Mouse (Mus musculus) neural tube, embryonic 14.5 days (tissue): ENCODE measurements at regions not wholly inside any gene's neighbourhood (a gene's known extent, or its start where the extent isn't known, plus 50 kb on each side); places are given as distances from the start of the nearest gene placed in this dataset.

Experiments
- ATAC-seq: fragments of 200-750 bp; cut with Nextera tagmentation; 2 replicates; pipeline ENCODE4 v1.8.0; 2017; ENCODE audit warnings: low read depth, mild to moderate bottlenecking, moderate TSS enrichment, moderate library complexity
- H3K27ac ChIP-seq: fragments of 300-500 bp; sonication (generic); 2 replicates; pipeline ENCODE4 v1.5.1; 2014; ENCODE audit warnings: low read depth, mild to moderate bottlenecking, control low read depth, low read length, moderate library complexity, mixed read lengths
- H3K27me3 ChIP-seq: fragments of 300-500 bp; sonication (generic); 2 replicates; pipeline ENCODE4 v1.6.1; 2014; ENCODE audit warnings: low read length; ENCODE audit not compliant: control insufficient read depth, insufficient read depth
- H3K36me3 ChIP-seq: fragments of 300-500 bp; sonication (generic); 2 replicates; pipeline ENCODE4 v1.6.1; 2014; ENCODE audit warnings: low read length, mixed read lengths; ENCODE audit not compliant: control insufficient read depth, insufficient read depth
- H3K4me1 ChIP-seq: fragments of 300-500 bp; sonication (generic); 2 replicates; pipeline ENCODE4 v1.6.1; 2014; ENCODE audit warnings: low read length; ENCODE audit not compliant: control insufficient read depth, insufficient read depth
- H3K4me2 ChIP-seq: fragments of 300-500 bp; sonication (generic); 2 replicates; pipeline ENCODE4 v1.6.1; 2014; ENCODE audit warnings: mild to moderate bottlenecking, low read depth, low read length, control low read depth
- H3K4me3 ChIP-seq: fragments of 300-500 bp; sonication (generic); 2 replicates; pipeline ENCODE4 v1.5.1; 2014; ENCODE audit warnings: low read depth, low read length, control low read depth, mixed read lengths
- H3K9ac ChIP-seq: fragments of 300-500 bp; sonication (generic); replicated peaks from 2 replicates; pipeline ENCODE4 v1.6.1; 2014; ENCODE audit warnings: low read depth, mild to moderate bottlenecking, control low read depth, low read length, mixed read lengths
- H3K9me3 ChIP-seq: fragments of 300-500 bp; sonication (generic); 2 replicates; pipeline ENCODE4 v1.6.1; 2016; ENCODE audit warnings: low read length; ENCODE audit not compliant: control insufficient read depth
- WGBS: fragments of 180-500 bp; shearing (Covaris S2); extraction: QIAGEN DNeasy Blood & Tissue Kit; methylation state at CpG from one replicate; pipeline ENCODE4 v1.1.7; 2014; 5-methylcytosine and 5-hydroxymethylcytosine counted together

DNA sequence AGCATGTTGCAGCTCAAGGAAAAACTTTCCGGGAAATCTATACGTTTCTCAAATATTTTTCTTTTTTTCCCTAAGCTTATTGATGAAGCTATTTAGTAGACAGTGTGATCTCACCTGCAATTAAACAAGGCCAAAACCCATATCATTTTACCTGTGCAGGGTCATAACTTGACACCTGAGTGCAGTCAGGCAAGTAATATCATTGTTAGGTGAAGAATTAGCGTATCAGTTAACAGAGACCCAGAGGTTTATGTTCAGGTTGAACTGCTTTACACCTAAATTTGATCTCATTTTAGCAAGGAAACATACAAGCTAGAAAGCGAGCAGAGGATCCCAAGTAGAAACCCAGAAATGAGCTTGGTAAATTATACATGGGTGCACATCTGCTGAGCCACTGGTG, 178.6 kb upstream of the Hcn1 start:
- H3K4me2 ChIP-seq: no peak overlapping the region
- H3K4me1 ChIP-seq: no peaks in the 10 kb centered on the region
- no peak overlapping the region for H3K27ac ChIP-seq
- no peak overlapping the region for H3K9ac ChIP-seq
- H3K9me3 ChIP-seq: no peaks in the 10 kb centered on the region
- H3K36me3 ChIP-seq: no peaks in the 10 kb centered on the region
- ATAC-seq: no peak
- WGBS: 86% methylated on average over 4 of the region's 4 CpGs
- no peak overlapping the region for H3K4me3 ChIP-seq
- no peaks in the 10 kb centered on the region for H3K27me3 ChIP-seq

DNA sequence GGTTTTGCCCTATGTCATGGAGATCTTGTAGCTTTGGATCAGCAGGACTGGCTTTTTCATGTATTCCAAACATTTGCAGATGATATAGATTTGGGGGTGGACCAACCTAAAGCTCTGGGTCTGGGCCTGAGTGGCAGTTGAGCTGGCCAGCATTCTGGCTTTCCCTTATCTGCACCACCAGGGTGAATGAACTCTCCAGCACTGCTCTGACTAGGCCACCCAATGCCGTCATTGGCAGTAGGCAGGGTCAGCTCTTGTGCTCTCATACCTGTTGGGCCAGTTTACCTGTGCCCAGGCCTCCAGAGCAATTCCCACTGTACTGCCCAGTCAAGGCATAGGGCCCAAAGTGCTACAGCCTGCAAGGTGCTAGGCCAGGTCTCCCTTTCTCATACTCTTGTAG, 177.1 kb upstream of the Hcn1 start:
- Histone ChIP-seq H3K36me3 (no peaks in the 10 kb centered on the region), H3K27me3 (no peaks in the 10 kb centered on the region), H3K27ac (no peak overlapping the region), H3K9me3 (no peaks in the 10 kb centered on the region), H3K4me3 (no peak overlapping the region), H3K4me1 (no peaks in the 10 kb centered on the region), H3K4me2 (no peak overlapping the region), H3K9ac (no peak overlapping the region)
- no peak for ATAC-seq
- 77% methylated on average over 1 of the region's 1 CpGs for WGBS

DNA sequence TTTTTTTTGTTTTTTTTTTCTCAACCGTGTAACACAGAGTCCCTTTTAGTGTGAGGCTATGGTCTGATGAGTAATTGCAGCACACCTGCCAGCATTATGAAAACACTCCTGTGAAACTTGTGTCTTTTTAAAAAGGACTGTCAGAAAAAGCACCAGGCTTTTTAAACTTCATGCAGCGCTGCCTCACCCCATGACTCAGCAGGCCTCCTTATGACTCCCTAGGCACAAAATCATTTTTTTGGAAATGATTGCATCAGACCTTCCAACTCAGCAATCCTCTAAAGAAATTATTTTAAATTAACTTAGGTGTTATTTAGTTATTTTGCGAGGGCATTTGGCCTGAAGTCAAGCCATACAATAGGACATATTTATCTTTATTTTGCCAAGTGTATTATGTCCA, 134.7 kb upstream of the Hcn1 start:
- Histone ChIP-seq H3K4me2 (no peak overlapping the region), H3K9me3 (no peaks in the 10 kb centered on the region), H3K27ac (no peak overlapping the region), H3K9ac (no peak overlapping the region), H3K27me3 (no peaks in the 10 kb centered on the region), H3K36me3 (no peaks in the 10 kb centered on the region), H3K4me3 (no peak overlapping the region), H3K4me1 (no peaks in the 10 kb centered on the region)
- WGBS: 84% methylated on average over 3 of the region's 3 CpGs
- no peak for ATAC-seq

DNA sequence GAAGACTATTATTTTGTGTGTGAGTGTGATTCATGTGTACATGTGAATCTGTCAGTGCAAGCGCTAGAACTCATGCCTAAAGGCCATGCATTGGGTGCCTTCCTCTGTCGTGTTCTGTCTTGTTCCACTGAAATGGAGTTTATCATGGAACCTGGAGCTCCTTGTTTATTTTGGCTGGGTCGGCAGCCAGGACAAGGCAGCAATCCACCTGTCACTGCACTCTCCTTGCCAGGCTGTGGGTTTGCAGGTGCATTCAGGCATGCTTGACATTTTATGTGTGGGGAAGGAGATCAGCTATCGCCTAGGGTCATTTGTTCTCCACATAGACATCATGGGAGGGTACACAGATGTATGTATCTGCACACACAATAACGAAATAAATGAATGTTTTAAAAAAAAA, 129.4 kb upstream of the Hcn1 start:
- WGBS: 80% methylated on average over 5 of the region's 5 CpGs
- Histone ChIP-seq H3K36me3 (no peaks in the 10 kb centered on the region), H3K4me2 (no peak overlapping the region), H3K4me3 (no peak overlapping the region), H3K27me3 (no peaks in the 10 kb centered on the region), H3K9me3 (no peaks in the 10 kb centered on the region), H3K27ac (no peak overlapping the region), H3K9ac (no peak overlapping the region), H3K4me1 (no peaks in the 10 kb centered on the region)
- no peak for ATAC-seq

DNA sequence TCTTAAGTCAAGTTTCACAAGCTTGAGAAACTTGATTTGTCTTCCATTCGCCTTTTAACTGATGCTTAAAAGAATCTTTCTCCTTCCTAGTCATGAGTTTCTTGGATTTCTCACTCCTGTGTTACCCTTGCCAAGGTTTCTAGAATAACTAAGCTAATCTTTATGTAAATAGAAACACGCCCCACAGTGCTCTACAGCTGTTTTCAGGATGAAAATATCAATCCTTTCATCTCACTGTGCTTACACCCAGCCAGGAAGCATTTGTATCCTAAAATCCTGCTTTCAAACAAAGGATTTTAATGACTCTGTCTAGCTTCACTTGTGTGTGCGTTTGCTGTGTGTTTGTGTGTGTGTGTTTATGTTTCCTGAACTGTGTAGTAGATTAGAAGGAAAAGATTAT, 119.5 kb upstream of the Hcn1 start:
- 74% methylated on average over 3 of the region's 3 CpGs for WGBS
- H3K9ac ChIP-seq: no peak overlapping the region
- no peak for ATAC-seq
- no peaks in the 10 kb centered on the region for H3K4me1 ChIP-seq
- no peak overlapping the region for H3K27ac ChIP-seq
- H3K27me3 ChIP-seq: no peaks in the 10 kb centered on the region
- H3K36me3 ChIP-seq: no peaks in the 10 kb centered on the region
- no peak overlapping the region for H3K4me2 ChIP-seq
- H3K9me3 ChIP-seq: no peaks in the 10 kb centered on the region
- no peak overlapping the region for H3K4me3 ChIP-seq

DNA sequence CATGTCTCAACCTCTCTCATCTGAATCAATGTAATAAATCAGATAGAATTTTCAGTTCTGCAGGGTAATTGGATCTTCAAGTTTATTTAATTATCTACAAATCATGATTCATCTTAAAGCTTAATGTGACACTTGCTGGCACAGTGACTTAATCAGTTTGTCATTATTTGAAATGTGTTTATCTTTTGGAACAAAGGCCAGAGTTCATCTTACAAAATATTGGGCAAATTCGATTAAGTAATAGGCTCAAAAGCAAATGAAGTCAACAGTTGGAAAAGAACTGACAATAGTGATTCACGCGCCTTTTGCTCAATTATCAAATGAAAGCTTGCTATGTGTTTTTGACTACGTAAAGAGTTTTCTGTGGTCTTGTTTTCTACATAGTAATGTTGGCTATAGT, 93.4 kb upstream of the Hcn1 start:
- Histone ChIP-seq H3K27ac (no peak overlapping the region), H3K4me2 (no peak overlapping the region), H3K9me3 (no peaks in the 10 kb centered on the region), H3K36me3 (no peaks in the 10 kb centered on the region), H3K4me3 (no peak overlapping the region), H3K4me1 (no peaks in the 10 kb centered on the region), H3K9ac (no peak overlapping the region), H3K27me3 (no peaks in the 10 kb centered on the region)
- WGBS: 92% methylated on average over 4 of the region's 4 CpGs
- ATAC-seq: no peak

DNA sequence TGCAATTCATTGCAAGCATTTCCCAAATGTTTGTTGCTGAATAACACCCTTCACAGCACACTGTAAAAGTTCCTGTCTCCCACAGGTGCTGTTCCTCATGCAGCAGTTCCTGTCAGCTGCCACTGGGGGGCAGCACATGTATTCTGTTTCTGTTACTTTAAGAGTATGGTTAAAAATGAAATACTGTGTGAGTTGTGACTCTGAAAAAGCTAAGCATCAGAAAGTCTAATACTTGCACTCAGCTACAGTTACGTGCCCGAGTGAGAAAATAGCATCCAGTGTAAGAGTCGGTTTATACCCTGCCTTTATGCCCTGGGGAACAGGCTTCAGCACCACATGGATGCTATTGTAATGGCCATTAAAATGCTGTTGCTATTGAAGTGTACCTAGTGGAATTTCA, 52.0 kb upstream of the Hcn1 start:
- Histone ChIP-seq H3K36me3 (no peaks in the 10 kb centered on the region), H3K9me3 (no peaks in the 10 kb centered on the region), H3K4me1 (no peaks in the 10 kb centered on the region), H3K4me2 (no peak overlapping the region), H3K27me3 (no peaks in the 10 kb centered on the region), H3K4me3 (no peak overlapping the region), H3K27ac (no peak overlapping the region), H3K9ac (no peak overlapping the region)
- 21% methylated on average over 3 of the region's 3 CpGs for WGBS
- peak; percentile 90 for ATAC-seq
